Mouse (Mus musculus) hindbrain, embryonic 14.5 days (tissue): ENCODE measurements around the gene Nrp2. TPM values are rescaled to one million over a fixed set of nuclear protein-coding genes. Genes with fewer than 3 reads are reported as not detected.

ENCODE experiments used
- ATAC-seq: fragments of 200-750 bp; cut with Nextera tagmentation; 2 replicates; pipeline ENCODE4 v1.8.0; 2017; ENCODE audit warnings: moderate number of reproducible peaks, mild to moderate bottlenecking, moderate TSS enrichment, moderate library complexity; ENCODE audit not compliant: low FRiP score
- DNase-seq: peaks from one replicate; pipeline ENCODE4 v3.0.0-alpha.2; 2015; ENCODE audit warnings: low spot score
- H3K27ac ChIP-seq: fragments of 300-500 bp; sonication (generic); 2 replicates; pipeline ENCODE4 v1.5.1; 2014; ENCODE audit warnings: mild to moderate bottlenecking, moderate library complexity
- H3K27me3 ChIP-seq: fragments of 300-500 bp; sonication (generic); 2 replicates; pipeline ENCODE4 v1.6.1; 2014; ENCODE audit warnings: mild to moderate bottlenecking, low read length, mixed read lengths; ENCODE audit not compliant: control insufficient read depth, insufficient read depth
- H3K36me3 ChIP-seq: fragments of 300-500 bp; sonication (generic); replicated peaks from 2 replicates; pipeline ENCODE4 v1.6.1; 2014; ENCODE audit not compliant: control insufficient read depth, insufficient read depth
- H3K4me1 ChIP-seq: fragments of 300-500 bp; sonication (generic); replicated peaks from 2 replicates; pipeline ENCODE4 v1.6.1; 2014; ENCODE audit warnings: antibody characterized with exemption, low read length, mixed read lengths; ENCODE audit not compliant: control insufficient read depth, insufficient read depth
- H3K4me2 ChIP-seq: fragments of 300-500 bp; sonication (generic); replicated peaks from 2 replicates; pipeline ENCODE4 v1.6.1; 2014; ENCODE audit warnings: mild to moderate bottlenecking, moderate library complexity
- H3K4me3 ChIP-seq: fragments of 300-500 bp; sonication (generic); replicated peaks from 2 replicates; pipeline ENCODE4 v1.5.1; 2014; ENCODE audit warnings: mild to moderate bottlenecking, low read length
- H3K9ac ChIP-seq: fragments of 300-500 bp; sonication (generic); 2 replicates; pipeline ENCODE4 v1.6.1; 2014
- H3K9me3 ChIP-seq: fragments of 300-500 bp; sonication (generic); 2 replicates; pipeline ENCODE4 v1.6.1; 2016; ENCODE audit warnings: low read length; ENCODE audit not compliant: control insufficient read depth
- WGBS: fragments of 180-500 bp; shearing (Covaris S2); extraction: QIAGEN DNeasy Blood & Tissue Kit; methylation state at CpG from one replicate; pipeline ENCODE4 v1.1.7; 2014; 5-methylcytosine and 5-hydroxymethylcytosine counted together
- polyA plus RNA-seq: library from polyadenylated mRNA; unstranded; fragments of >200 nt; fragmentation: Nextera tagmentation; extraction: Ambion mirVana; gene quantifications from 2 replicates; pipeline ENCODE4 v1.2.1, GENCODE M21; 2014

The Nrp2 gene
- polyA plus RNA-seq, 1 experiment from 2014 or later, result 34.5 TPM

DNA sequence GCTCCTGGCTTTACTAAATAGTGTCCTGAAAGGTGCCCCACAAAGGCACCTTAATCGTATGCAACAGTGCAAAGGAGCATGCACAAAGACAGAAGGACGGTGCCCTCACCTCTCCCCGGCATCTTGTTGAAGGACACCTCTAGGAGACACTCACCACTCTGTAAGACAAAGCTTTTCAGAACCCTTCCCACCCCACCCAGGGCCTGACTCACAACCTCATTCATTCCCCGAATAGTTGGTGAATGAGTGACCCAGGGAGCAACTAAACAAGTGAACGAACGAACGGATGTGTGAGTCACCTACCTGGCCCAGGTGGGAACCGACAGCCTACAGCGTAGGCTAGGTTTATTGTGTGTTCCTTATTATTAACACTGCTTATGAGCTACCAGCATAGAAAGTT, 64.5 kb downstream of the Nrp2 start:
- Histone ChIP-seq H3K27me3 (no peaks in the 10 kb centered on the region), H3K4me3 (no peak overlapping the region), H3K9ac (no peak overlapping the region), H3K4me2 (no peak overlapping the region), H3K9me3 (no peaks in the 10 kb centered on the region), H3K36me3 (peaks cover 65% of the 10 kb centered on the region), H3K4me1 (no peaks in the 10 kb centered on the region), H3K27ac (no peak overlapping the region)
- 81% methylated on average over 9 of the region's 9 CpGs for WGBS
- ATAC-seq (no peak), DNase-seq (no peak)

DNA sequence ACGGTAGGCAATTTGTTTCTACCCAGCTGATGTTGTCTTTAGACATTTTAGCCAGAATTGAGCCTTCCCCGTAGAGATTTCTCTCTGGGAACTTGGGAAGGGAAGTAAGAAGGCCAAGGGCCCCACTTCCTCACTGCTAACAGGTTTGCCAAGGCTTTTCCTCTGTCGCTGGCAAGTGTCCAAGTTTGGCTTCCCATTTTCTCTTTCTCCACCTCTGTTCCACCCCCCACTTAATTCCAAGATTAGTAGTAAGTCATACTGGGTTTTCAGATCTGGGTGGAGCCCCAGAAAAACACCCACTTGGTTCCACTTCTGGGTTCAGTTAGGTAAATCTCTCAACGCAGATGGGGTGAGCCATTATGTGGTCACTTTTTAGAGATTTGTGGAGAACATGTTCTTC, 67.5 kb downstream of the Nrp2 start:
- Histone ChIP-seq H3K9me3 (no peaks in the 10 kb centered on the region), H3K27me3 (no peaks in the 10 kb centered on the region), H3K4me2 (no peak overlapping the region), H3K36me3 (peaks cover 41% of the 10 kb centered on the region), H3K4me1 (no peaks in the 10 kb centered on the region), H3K4me3 (no peak overlapping the region), H3K9ac (no peak overlapping the region), H3K27ac (no peak overlapping the region)
- WGBS, result 86% methylated on average over 4 of the region's 4 CpGs
- ATAC-seq, result no peak
- no peak for DNase-seq

DNA sequence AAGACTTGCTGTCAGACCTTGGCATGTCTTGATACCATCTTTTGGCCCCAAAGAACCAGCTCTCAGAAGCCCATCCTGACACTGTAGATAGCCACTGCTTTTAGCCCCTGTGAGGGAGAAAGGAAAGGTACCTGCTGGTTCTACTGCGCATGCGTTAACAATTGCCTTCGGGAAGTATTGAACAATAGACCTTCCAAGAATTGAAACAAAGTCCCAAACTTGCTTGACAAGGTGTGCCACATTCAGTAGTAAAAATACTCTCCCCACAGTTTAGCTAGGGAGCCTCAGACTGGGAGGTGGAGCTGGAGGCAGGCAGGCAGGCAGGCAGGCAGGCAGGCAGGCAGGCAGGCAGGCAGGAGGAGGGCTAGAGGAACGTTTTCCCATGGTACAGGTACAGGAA, 69.3 kb downstream of the Nrp2 start:
- Histone ChIP-seq H3K9me3 (no peaks in the 10 kb centered on the region), H3K36me3 (peaks cover 30% of the 10 kb centered on the region), H3K9ac (no peak overlapping the region), H3K4me1 (no peaks in the 10 kb centered on the region), H3K4me3 (no peak overlapping the region), H3K4me2 (no peak overlapping the region), H3K27ac (no peak overlapping the region), H3K27me3 (no peaks in the 10 kb centered on the region)
- no peak for DNase-seq
- 86% methylated on average over 4 of the region's 4 CpGs for WGBS
- no peak for ATAC-seq

DNA sequence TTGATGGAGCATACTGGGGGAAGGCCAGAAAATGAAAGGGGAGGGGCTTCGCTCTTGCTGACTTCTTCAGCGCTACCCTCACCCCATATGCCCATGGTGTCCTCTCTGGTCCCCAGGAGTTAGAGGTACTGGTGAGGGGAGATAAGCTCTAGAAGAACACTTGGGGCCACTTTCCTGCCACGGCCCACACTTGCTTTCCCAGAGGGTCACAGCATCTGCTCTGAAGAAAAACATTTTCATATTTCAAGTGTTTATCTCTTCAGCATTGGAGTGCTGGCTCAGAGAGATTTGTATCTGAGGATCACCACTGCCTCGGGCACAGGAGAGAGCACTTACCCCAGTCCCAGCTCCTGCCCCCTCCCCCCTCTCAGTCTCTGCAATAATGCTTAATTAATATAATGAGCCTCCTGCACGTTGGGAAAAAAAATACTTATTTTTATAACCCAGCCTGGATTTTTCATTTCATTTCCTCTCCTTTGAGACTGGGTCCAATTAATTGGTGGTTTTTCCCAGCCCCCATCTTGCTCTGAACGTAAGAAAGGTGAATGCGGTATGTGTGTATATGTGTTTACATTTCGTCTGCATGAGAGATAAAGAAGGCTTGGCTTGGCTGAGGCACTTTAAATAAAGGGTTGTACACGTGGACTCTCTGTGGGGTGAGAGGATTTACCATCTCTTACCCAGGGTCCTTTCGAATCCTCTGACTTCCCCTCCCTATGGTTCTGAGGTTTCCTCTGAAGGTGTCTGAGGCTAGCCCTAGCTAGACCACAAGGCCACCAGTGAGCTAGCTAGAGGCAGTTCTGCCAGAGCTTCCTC, 70.2 kb downstream of the Nrp2 start:
- no peaks in the 10 kb centered on the region for H3K27me3 ChIP-seq
- no peak overlapping the region for H3K4me3 ChIP-seq
- no peak for ATAC-seq
- no peak overlapping the region for H3K9ac ChIP-seq
- H3K9me3 ChIP-seq, result no peaks in the 10 kb centered on the region
- DNase-seq, result no peak
- H3K4me2 ChIP-seq, result no peak overlapping the region
- peaks cover 25% of the 10 kb centered on the region for H3K36me3 ChIP-seq
- no peak overlapping the region for H3K27ac ChIP-seq
- 0 out of 2 replicates have a peak, but pooled peaks cover 4% of the 10 kb centered on the region for H3K4me1 ChIP-seq
- WGBS, result 70% methylated on average over 10 of the region's 10 CpGs

DNA sequence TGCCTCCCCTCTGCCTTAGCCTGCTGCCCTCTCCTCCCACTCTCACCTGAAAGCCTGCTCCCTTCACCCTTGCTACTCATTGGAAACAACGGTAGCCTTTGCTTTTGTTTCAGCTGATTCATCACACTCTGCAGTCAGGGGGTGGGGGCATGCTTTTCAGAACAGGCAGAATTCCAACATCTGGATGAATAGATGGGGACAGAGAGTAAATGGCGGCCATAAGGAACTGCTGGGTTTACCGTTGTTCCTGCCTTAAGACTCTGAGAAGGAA, 70.8 kb downstream of the Nrp2 start:
- no peaks in the 10 kb centered on the region for H3K27me3 ChIP-seq
- ATAC-seq (no peak), DNase-seq (no peak)
- H3K9me3 ChIP-seq, result no peaks in the 10 kb centered on the region
- 54% methylated on average over 3 of the region's 3 CpGs for WGBS
- H3K4me3 ChIP-seq, result no peak overlapping the region
- 0 out of 2 replicates have a peak, but pooled peaks cover 4% of the 10 kb centered on the region for H3K4me1 ChIP-seq
- peaks cover 20% of the 10 kb centered on the region for H3K36me3 ChIP-seq
- H3K4me2 ChIP-seq, result no peak overlapping the region
- no peak overlapping the region for H3K27ac ChIP-seq
- no peak overlapping the region for H3K9ac ChIP-seq

DNA sequence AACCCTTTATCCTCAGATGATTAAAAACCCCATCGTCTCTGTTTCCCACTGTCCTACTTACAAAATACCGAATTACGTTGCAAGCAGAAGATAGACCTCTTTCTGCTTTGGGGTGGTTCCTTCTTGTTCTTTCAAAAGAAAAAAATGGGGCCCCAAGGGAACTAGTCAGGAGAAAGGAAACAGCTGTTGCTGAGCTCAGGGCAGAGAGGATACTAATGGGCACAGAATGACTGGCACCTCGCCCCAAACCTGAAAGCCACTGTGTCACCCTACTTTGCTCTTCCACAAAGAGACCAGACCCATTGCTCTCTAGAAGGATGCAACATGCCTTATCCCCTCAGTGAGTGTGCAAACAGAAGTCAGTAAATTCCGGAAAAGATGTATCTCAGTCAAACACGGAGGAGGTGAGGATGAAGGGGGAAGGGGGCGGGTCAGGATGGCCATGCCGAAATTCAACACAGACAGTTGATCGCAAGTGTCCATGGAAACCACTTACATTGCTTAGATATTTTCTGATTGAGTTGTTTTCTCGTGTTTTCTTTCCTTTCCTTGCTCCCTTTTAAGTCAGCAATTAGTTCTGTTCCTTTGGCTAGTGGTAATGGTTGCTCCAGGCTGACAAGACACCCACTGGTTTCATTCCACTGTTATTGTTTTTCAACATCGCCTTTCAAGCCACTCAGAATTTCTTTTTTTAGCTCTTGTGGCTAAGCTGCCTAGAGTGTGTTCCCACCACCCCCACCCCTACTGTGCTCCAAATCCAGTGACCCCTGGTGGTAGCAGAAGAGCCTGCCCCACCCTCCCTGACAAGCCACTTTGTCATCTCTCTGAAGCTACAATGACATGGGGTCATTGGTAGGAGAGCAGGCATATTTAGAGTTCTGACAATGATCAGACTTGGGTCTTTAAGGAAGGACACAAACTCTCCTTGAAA, 71.5 kb downstream of the Nrp2 start:
- H3K4me1 ChIP-seq, result 0 out of 2 replicates have a peak, but pooled peaks cover 4% of the 10 kb centered on the region
- no peak for ATAC-seq
- no peak overlapping the region for H3K4me3 ChIP-seq
- no peak overlapping the region for H3K27ac ChIP-seq
- H3K9ac ChIP-seq, result no peak overlapping the region
- DNase-seq, result no peak
- no peaks in the 10 kb centered on the region for H3K9me3 ChIP-seq
- WGBS, result 54% methylated on average over 11 of the region's 11 CpGs
- no peaks in the 10 kb centered on the region for H3K27me3 ChIP-seq
- H3K4me2 ChIP-seq, result no peak overlapping the region
- H3K36me3 ChIP-seq, result peaks cover 19% of the 10 kb centered on the region

DNA sequence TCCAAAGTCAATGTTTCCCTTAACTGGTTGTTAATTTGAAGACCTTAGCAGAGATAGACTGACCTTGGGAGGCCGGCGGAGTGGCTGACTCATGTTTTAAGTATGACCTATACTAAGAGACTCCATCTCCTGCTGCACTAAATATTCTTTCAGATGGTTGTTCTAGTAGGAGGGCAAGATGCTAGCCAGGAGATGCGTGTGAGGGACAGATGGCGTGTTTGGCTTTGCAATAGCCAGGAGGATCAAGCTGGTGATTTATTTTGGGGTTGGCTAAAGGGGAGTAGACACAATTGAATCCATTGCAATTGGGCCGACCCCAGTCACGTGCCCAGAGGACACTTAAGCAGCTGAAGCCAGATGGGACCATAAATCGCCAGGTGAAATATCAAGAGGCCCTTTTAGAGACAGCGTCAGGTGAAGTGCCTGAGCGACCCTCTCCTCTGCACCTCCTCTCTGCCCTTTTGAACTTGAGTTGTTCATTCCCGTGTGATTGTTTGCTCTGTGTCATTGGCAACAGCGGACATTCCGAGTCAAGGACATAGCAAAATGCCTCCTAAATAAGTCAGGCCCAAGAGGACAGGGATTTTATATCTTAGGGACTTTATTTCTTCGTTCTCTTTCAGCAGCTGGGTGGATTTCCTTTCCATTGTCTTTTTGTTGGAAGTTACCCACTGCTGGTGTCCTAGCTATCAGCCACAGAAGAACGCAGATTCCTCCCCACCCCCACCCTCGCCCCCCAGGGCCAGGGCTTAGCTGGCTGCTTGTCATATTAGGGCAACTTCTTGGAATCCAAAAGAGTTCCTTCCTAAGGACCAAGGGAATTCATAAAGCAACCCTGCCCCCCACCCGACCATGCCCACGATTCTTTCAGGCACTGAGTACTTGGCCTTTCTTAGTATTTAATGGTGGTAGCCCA, 74.5 kb downstream of the Nrp2 start:
- H3K27ac ChIP-seq, result no peak overlapping the region
- no peaks in the 10 kb centered on the region for H3K27me3 ChIP-seq
- H3K4me2 ChIP-seq, result no peak overlapping the region
- ATAC-seq, result no peak
- DNase-seq, result no peak
- 61% methylated on average over 17 of the region's 17 CpGs for WGBS
- H3K9ac ChIP-seq, result no peak overlapping the region
- no peak overlapping the region for H3K4me3 ChIP-seq
- peaks cover 18% of the 10 kb centered on the region for H3K36me3 ChIP-seq
- H3K4me1 ChIP-seq, result peaks cover 11% of the 10 kb centered on the region; the same call in 1 of the 2 replicates
- H3K9me3 ChIP-seq, result no peaks in the 10 kb centered on the region

DNA sequence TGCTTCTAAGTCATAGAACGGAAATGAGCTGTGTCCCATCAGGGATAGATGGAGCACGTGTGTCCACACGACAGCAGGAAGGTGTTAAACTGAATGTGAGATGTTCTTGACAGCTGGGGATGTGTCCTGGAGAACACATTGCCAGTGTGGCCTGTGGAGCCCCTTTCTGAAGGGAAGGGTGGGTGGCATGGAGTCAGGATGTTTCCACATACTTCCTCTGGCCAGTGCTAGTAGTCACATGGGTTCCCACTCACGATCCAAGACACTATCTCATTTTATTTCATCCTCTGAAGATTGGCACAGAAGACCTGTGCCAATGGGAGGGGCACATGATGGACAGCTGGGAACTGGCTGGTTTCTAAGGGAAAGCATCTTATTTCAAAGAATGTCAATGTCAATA, 75.8 kb downstream of the Nrp2 start:
- no peaks in the 10 kb centered on the region for H3K27me3 ChIP-seq
- 86% methylated on average over 4 of the region's 4 CpGs for WGBS
- no peak for ATAC-seq
- no peak for DNase-seq
- peaks cover 31% of the 10 kb centered on the region for H3K36me3 ChIP-seq
- H3K4me2 ChIP-seq, result no peak overlapping the region
- peaks cover 21% of the 10 kb centered on the region for H3K4me1 ChIP-seq
- no peak overlapping the region for H3K4me3 ChIP-seq
- H3K9ac ChIP-seq, result no peak overlapping the region
- no peaks in the 10 kb centered on the region for H3K9me3 ChIP-seq
- no peak overlapping the region; the same call in 1 of the 2 replicates for H3K27ac ChIP-seq
